Mouse (Mus musculus) stomach, embryonic 14.5 days (tissue): ENCODE measurements around the gene Tex9. TPM values are rescaled to one million over a fixed set of nuclear protein-coding genes. Genes with fewer than 3 reads are reported as not detected.

Experiments
- ATAC-seq: fragments of 200-750 bp; cut with Nextera tagmentation; 2 replicates; pipeline ENCODE4 v1.8.0; 2017; ENCODE audit warnings: low read depth, moderate TSS enrichment; ENCODE audit not compliant: insufficient number of reproducible peaks, insufficient read depth, low FRiP score
- H3K27ac ChIP-seq: fragments of 300-500 bp; sonication (generic); 2 replicates; pipeline ENCODE4 v1.5.1; 2014; ENCODE audit warnings: mild to moderate bottlenecking, low read length, moderate library complexity, mixed read lengths
- H3K27me3 ChIP-seq: fragments of 300-500 bp; sonication (generic); 2 replicates; pipeline ENCODE4 v1.6.1; 2014; ENCODE audit warnings: low read length, control low read depth, mixed read lengths; ENCODE audit not compliant: control insufficient read depth, insufficient read depth
- H3K36me3 ChIP-seq: fragments of 300-500 bp; sonication (generic); 2 replicates; pipeline ENCODE4 v1.6.1; 2014; ENCODE audit warnings: mild to moderate bottlenecking, control low read depth, low read length, moderate library complexity, mixed read lengths; ENCODE audit not compliant: control insufficient read depth, insufficient read depth
- H3K4me1 ChIP-seq: fragments of 300-500 bp; sonication (generic); 2 replicates; pipeline ENCODE4 v1.6.1; 2014; ENCODE audit warnings: low read length, control low read depth, mixed read lengths; ENCODE audit not compliant: control insufficient read depth, insufficient read depth
- H3K4me2 ChIP-seq: fragments of 300-500 bp; sonication (generic); replicated peaks from 2 replicates; pipeline ENCODE4 v1.6.1; 2014; ENCODE audit warnings: low read depth, low read length, control low read depth
- H3K4me3 ChIP-seq: fragments of 300-500 bp; sonication (generic); 2 replicates; pipeline ENCODE4 v1.5.1; 2014; ENCODE audit warnings: low read depth, low read length, control low read depth
- H3K9ac ChIP-seq: fragments of 300-500 bp; sonication (generic); replicated peaks from 2 replicates; pipeline ENCODE4 v1.6.1; 2014; ENCODE audit warnings: low read depth, mild to moderate bottlenecking, control low read depth, low read length, moderate library complexity, mixed read lengths
- H3K9me3 ChIP-seq: fragments of 300-500 bp; sonication (generic); 2 replicates; pipeline ENCODE4 v1.6.1; 2016; ENCODE audit warnings: low read depth, low read length, control low read depth; ENCODE audit not compliant: control insufficient read depth
- WGBS: fragments of 180-500 bp; shearing (Covaris S2); extraction: QIAGEN DNeasy Blood & Tissue Kit; methylation state at CpG from one replicate; pipeline ENCODE4 v1.1.7; 2014; 5-methylcytosine and 5-hydroxymethylcytosine counted together
- polyA plus RNA-seq: library from polyadenylated mRNA; unstranded; fragments of >200 nt; fragmentation: Nextera tagmentation; extraction: Ambion mirVana; gene quantifications from 2 replicates; pipeline ENCODE4 v1.2.1, GENCODE M21; 2014

Gene Tex9
- polyA plus RNA-seq, 1 experiment from 2014 or later = 36.2 TPM

- Histone ChIP-seq H3K27ac (no peak overlapping the region), H3K4me2 (no peak overlapping the region), H3K27me3 (no peaks in the 10 kb centered on the region), H3K4me3 (no peak overlapping the region), H3K9ac (no peak overlapping the region), H3K36me3 (no peaks in the 10 kb centered on the region), H3K9me3 (no peaks in the 10 kb centered on the region), H3K4me1 (peaks cover 8% of the 10 kb centered on the region)
- 86% methylated on average over 3 of the region's 3 CpGs for WGBS
- no peak for ATAC-seq
Measured at GRCm38 (mm10) chr9:72493984-72494685, 2.1 kb upstream of the Tex9 start.

GRCm38 (mm10) chr9:72493465-72493864 lies 1.5 kb upstream of the Tex9 start:
- H3K27ac ChIP-seq = no peak overlapping the region
- no peak overlapping the region for H3K4me3 ChIP-seq
- no peaks in the 10 kb centered on the region for H3K9me3 ChIP-seq
- no peaks in the 10 kb centered on the region for H3K36me3 ChIP-seq
- no peak overlapping the region for H3K4me2 ChIP-seq
- H3K4me1 ChIP-seq = peaks cover 8% of the 10 kb centered on the region
- ATAC-seq = no peak
- no peaks in the 10 kb centered on the region for H3K27me3 ChIP-seq
- no peak overlapping the region for H3K9ac ChIP-seq
- WGBS = 87% methylated on average over 2 of the region's 2 CpGs

DNA sequence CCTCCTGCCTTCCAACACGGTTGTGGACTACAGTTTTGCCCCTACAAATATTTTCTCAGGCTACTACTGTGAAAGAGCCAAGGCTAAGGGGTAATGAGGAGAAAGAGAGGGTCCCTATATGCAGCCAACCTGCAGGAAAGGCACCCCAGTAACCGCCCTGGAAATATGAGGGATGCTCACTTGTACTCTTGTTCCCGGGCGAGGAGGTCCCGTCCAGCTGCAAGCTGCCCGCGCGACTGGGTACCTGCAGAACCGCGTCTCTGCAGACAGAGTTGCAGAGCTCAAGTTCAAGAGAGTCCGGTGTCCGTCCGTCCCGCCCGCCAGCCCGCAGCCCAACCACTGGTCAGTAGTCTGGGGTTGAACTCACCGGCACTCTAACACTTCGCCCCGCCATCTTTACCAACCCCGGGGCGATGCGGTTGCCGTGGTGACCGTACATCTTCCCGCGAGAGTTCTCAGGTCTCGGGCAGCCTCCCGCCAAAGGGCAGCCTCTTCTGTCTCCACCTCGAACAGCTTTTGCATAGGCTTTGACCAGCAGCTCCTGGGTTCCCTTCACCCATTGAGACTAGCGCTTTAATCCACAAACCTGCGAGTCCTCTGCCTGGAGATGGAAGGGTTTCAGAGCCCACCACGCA lies 336 bp downstream of the Tex9 start:
- no peaks in the 10 kb centered on the region for H3K27me3 ChIP-seq
- peak overlapping the region; percentile 27; the same call in 1 of the 2 replicates for H3K27ac ChIP-seq
- H3K9me3 ChIP-seq = no peaks in the 10 kb centered on the region
- peak overlapping the region; percentile 58 for H3K4me2 ChIP-seq
- peaks cover 8% of the 10 kb centered on the region for H3K4me1 ChIP-seq
- under 1% methylated on average over 32 of the region's 32 CpGs for WGBS
- peak; percentile 95 for ATAC-seq
- H3K9ac ChIP-seq = peak overlapping the region; percentile 31
- peak overlapping the region; percentile 73 for H3K4me3 ChIP-seq
- peaks cover 2% of the 10 kb centered on the region for H3K36me3 ChIP-seq

- WGBS = 92% methylated on average over 5 of the region's 5 CpGs
Measured at GRCm38 (mm10) chr9:72489131-72489530, 2.9 kb downstream of the Tex9 start.

DNA sequence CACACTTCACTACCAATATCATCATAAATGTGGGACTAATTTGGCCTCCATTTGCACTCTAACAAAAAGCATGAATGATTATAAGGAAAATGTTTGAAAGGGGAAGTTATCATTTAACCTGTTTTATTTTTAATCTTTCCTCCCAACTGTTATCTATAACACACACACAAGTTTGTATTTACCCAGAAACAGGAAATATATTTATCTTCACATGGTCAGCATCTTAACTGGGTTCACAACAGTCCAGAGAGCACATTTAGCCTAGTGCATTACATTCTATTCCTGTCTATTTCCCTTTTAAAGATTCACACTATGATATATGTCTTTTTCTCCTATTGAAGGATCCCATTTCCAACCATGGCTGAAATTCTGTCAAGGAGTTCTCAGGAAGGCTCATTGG lies 3.5 kb downstream of the Tex9 start:
- no peaks in the 10 kb centered on the region for H3K27me3 ChIP-seq
- no peak overlapping the region for H3K4me3 ChIP-seq
- H3K9me3 ChIP-seq = no peaks in the 10 kb centered on the region
- H3K27ac ChIP-seq = no peak overlapping the region
- H3K4me2 ChIP-seq = no peak overlapping the region
- no peak overlapping the region for H3K9ac ChIP-seq
- H3K36me3 ChIP-seq = peaks cover 2% of the 10 kb centered on the region
- peaks cover 8% of the 10 kb centered on the region for H3K4me1 ChIP-seq
- no peak for ATAC-seq

More at GRCm38 (mm10) chr9:72489131-72489530, 2.9 kb downstream of the Tex9 start:
- no peaks in the 10 kb centered on the region for H3K9me3 ChIP-seq
- no peak overlapping the region for H3K4me2 ChIP-seq
- H3K4me1 ChIP-seq = peaks cover 8% of the 10 kb centered on the region
- peaks cover 2% of the 10 kb centered on the region for H3K36me3 ChIP-seq
- H3K27me3 ChIP-seq = no peaks in the 10 kb centered on the region
- H3K9ac ChIP-seq = no peak overlapping the region
- H3K4me3 ChIP-seq = no peak overlapping the region
- ATAC-seq = no peak
- no peak overlapping the region for H3K27ac ChIP-seq

- Histone ChIP-seq H3K9me3 (no peaks in the 10 kb centered on the region), H3K9ac (no peak overlapping the region), H3K4me1 (no peaks in the 10 kb centered on the region), H3K27me3 (no peaks in the 10 kb centered on the region), H3K4me2 (no peak overlapping the region), H3K27ac (no peak overlapping the region), H3K4me3 (no peak overlapping the region), H3K36me3 (peaks cover 18% of the 10 kb centered on the region)
- ATAC-seq = no peak
- WGBS = 94% methylated on average over 1 of the region's 1 CpGs
Measured at GRCm38 (mm10) chr9:72479276-72479675, 12.7 kb downstream of the Tex9 start.

DNA sequence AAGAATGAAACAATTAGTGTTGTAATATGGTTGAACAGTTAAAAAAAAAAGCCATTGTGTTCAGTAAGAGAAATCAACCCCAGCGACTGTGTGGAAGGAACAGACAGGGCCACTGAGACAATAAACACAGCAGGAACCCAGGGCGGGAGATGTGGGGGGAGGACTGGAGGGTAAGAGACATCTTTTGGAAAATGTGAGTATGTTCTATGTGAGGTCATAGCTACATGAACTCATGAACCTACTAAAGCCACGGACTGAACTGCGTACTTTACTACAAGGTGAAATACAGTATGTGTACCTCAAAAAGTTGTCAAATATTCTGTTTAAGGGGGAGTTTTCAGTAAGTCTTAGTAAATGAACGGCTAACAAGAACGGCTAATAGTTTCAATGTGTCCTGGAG lies 14.7 kb downstream of the Tex9 start:
- Histone ChIP-seq H3K4me2 (no peak overlapping the region), H3K4me3 (no peak overlapping the region), H3K36me3 (peaks cover 19% of the 10 kb centered on the region)

DNA sequence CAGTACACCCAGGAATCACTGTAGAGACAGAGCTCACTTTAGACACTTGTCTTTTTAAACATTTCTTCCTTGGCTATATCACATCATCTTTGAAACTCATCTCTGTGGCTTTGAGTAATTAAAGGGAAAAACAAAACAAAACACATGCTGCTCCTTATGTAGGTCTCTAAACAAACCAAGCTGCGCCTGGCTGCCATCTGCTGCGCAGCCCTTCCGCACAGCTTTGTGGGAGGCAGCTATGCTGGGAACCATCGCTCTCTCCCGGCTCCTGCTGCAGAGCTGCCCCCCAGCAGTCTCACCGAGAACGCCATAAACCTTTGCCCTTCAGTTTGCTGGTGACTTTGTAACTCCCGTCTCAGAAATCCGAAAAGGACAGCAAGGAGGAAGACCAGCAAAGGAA lies 16.5 kb downstream of the Tex9 start:
- no peak overlapping the region for H3K4me2 ChIP-seq
- no peak overlapping the region for H3K27ac ChIP-seq
- no peaks in the 10 kb centered on the region for H3K4me1 ChIP-seq
- H3K9me3 ChIP-seq = no peaks in the 10 kb centered on the region
- 92% methylated on average over 9 of the region's 9 CpGs for WGBS
- H3K4me3 ChIP-seq = no peak overlapping the region
- peaks cover 24% of the 10 kb centered on the region for H3K36me3 ChIP-seq
- no peaks in the 10 kb centered on the region for H3K27me3 ChIP-seq
- H3K9ac ChIP-seq = no peak overlapping the region
- ATAC-seq = no peak

More for the DNA sequence above, 14.7 kb downstream of the Tex9 start:
- Histone ChIP-seq H3K9me3 (no peaks in the 10 kb centered on the region), H3K9ac (no peak overlapping the region), H3K27ac (no peak overlapping the region), H3K4me1 (no peaks in the 10 kb centered on the region), H3K27me3 (no peaks in the 10 kb centered on the region)
- 77% methylated on average over 6 of the region's 6 CpGs for WGBS
- no peak for ATAC-seq
